Mouse (Mus musculus): ENCODE measurements at regions not wholly inside any gene's neighbourhood (a gene's known extent, or its start where the extent isn't known, plus 50 kb on each side); places are given as distances from the start of the nearest gene placed in this dataset.
"Not testable (repeated sequence)": the region's sequence is repeated elsewhere in the genome, so short reads cannot be mapped to it uniquely, and the experiment has no call there.

- no peak for ATAC-seq (ENCODE audit: poor library complexity, severe bottlenecking)
Measured at GRCm38 (mm10) chr16:30683986-30684385, 84.5 kb downstream of the Fam43a start.

- no peak for ATAC-seq (ENCODE audit: poor library complexity, severe bottlenecking)
Measured at GRCm38 (mm10) chr16:30686536-30686935, 87.0 kb downstream of the Fam43a start.

- no peak for ATAC-seq (ENCODE audit: poor library complexity, severe bottlenecking)
Measured at GRCm38 (mm10) chr16:30687225-30687624, 87.7 kb downstream of the Fam43a start.

- no peak for ATAC-seq (ENCODE audit: poor library complexity, severe bottlenecking)
Measured at GRCm38 (mm10) chr16:30687682-30688081, 88.2 kb downstream of the Fam43a start.

GRCm38 (mm10) chr16:30690531-30690930 is 91.0 kb downstream of the Fam43a start:
- no peak for ATAC-seq (ENCODE audit: poor library complexity, severe bottlenecking)

GRCm38 (mm10) chr16:30691964-30692363 is 92.4 kb downstream of the Fam43a start:
- no peak for ATAC-seq (ENCODE audit: poor library complexity, severe bottlenecking)

- ATAC-seq (ENCODE audit: poor library complexity, severe bottlenecking) = no peak
Measured at GRCm38 (mm10) chr16:30692541-30693141, 93.1 kb downstream of the Fam43a start.

GRCm38 (mm10) chr16:30693206-30693605 is 93.7 kb downstream of the Fam43a start:
- ATAC-seq (ENCODE audit: poor library complexity, severe bottlenecking) = no peak

- no peak for ATAC-seq (ENCODE audit: poor library complexity, severe bottlenecking)
Measured at GRCm38 (mm10) chr16:30693839-30694527, 94.5 kb downstream of the Fam43a start.

- ATAC-seq (ENCODE audit: poor library complexity, severe bottlenecking) = no peak
Measured at GRCm38 (mm10) chr16:30695691-30696090, 96.2 kb downstream of the Fam43a start.

- ATAC-seq (ENCODE audit: poor library complexity, severe bottlenecking) = no peak
Measured at GRCm38 (mm10) chr16:30697209-30697608, 97.7 kb downstream of the Fam43a start.

GRCm38 (mm10) chr16:30697806-30698205 is 98.3 kb downstream of the Fam43a start:
- ATAC-seq (ENCODE audit: poor library complexity, severe bottlenecking) = no peak

GRCm38 (mm10) chr16:30703831-30704230 is 104.3 kb downstream of the Fam43a start:
- ATAC-seq (ENCODE audit: poor library complexity, severe bottlenecking) = no peak

- no peak for ATAC-seq (ENCODE audit: poor library complexity, severe bottlenecking)
Measured at GRCm38 (mm10) chr16:30709501-30709900, 110.0 kb downstream of the Fam43a start.

- no peak for ATAC-seq (ENCODE audit: poor library complexity, severe bottlenecking)
Measured at GRCm38 (mm10) chr16:30709975-30710374, 110.5 kb downstream of the Fam43a start.

- ATAC-seq (ENCODE audit: poor library complexity, severe bottlenecking) = no peak
Measured at GRCm38 (mm10) chr16:30712570-30712969, 113.0 kb downstream of the Fam43a start.

- ATAC-seq (ENCODE audit: poor library complexity, severe bottlenecking) = not testable (repeated sequence)
Measured at GRCm38 (mm10) chr16:30717577-30717976, 118.1 kb downstream of the Fam43a start.

GRCm38 (mm10) chr16:30720791-30721190 is 121.3 kb downstream of the Fam43a start:
- no peak for ATAC-seq (ENCODE audit: poor library complexity, severe bottlenecking)

- no peak for ATAC-seq (ENCODE audit: poor library complexity, severe bottlenecking)
Measured at GRCm38 (mm10) chr16:30721223-30721622, 121.7 kb downstream of the Fam43a start.

- no peak for ATAC-seq (ENCODE audit: poor library complexity, severe bottlenecking)
Measured at GRCm38 (mm10) chr16:30722372-30722771, 122.8 kb downstream of the Fam43a start.

GRCm38 (mm10) chr16:30724591-30724990 is 125.1 kb downstream of the Fam43a start:
- ATAC-seq (ENCODE audit: poor library complexity, severe bottlenecking) = no peak

- 0 out of 2 replicates have a peak, but pooled peaks have one; percentile 33 for ATAC-seq (ENCODE audit: poor library complexity, severe bottlenecking)
Measured at GRCm38 (mm10) chr16:30732770-30733415, 133.4 kb downstream of the Fam43a start.
